Mouse (Mus musculus): ENCODE measurements around the gene Vma21.

DNA sequence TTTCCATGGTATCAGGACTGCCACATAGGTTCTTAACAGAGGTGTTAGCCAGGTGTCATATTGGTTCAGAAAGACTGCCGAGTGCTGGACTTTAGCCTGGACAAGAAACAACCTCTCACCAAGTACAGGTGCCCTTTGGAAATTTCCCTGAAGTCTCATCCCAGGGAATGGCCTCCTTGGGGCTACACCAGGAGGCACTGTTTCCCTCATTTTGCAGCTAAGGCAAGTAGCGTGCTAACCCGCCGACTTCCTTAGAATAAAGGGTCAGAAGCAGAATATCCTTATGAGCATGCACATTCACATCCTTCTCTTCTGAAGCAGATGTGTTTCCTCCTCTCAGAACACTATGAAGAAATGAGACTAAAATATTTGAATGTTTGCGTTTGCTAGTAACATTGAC lies 16.8 kb upstream of the Vma21 start:
- no peak for TF ChIP-seq MAX (IDR thresholded peaks at IDR 0.05; ENCODE audit: low read depth)
- TF ChIP-seq POLR2A (IDR thresholded peaks at IDR 0.05; ENCODE audit: insufficient read length, low read depth): no peak
- no peak for TF ChIP-seq SRF (IDR thresholded peaks at IDR 0.05; ENCODE audit: control insufficient read depth, insufficient read length, low read depth)
